Mouse (Mus musculus) lung, adult 2 months (tissue): ENCODE measurements around the gene Pdlim1.

Experiments used
- CTCF ChIP-seq: fragments of 200-500 bp; IDR thresholded peaks from 2 replicates; pipeline ENCODE4 v1.5.1; 2011; ENCODE audit warnings: mild to moderate bottlenecking, low read length, control low read depth; ENCODE audit not compliant: insufficient read depth
- POLR2A ChIP-seq: fragments of 200-500 bp; IDR thresholded peaks from 2 replicates; pipeline ENCODE4 v1.6.1; 2011; ENCODE audit warnings: low read depth, mild to moderate bottlenecking, control low read depth, low read length, borderline replicate concordance; ENCODE audit errors: extremely low read depth

GRCm38 (mm10) chr19:40306631-40307030 is 35.0 kb upstream of the Pdlim1 start:
- TF ChIP-seq POLR2A (no peak), CTCF (no peak)
